Mouse (Mus musculus): ENCODE results near the gene Sycn. TPM values are rescaled to one million over a fixed set of nuclear protein-coding genes. Genes with fewer than 3 reads are reported as not detected.

Sycn gene
- polyA plus RNA-seq, 1 experiment = not detected

- no peak overlapping the region for H3K27ac ChIP-seq (ENCODE audit: control insufficient read depth, insufficient read depth, low read depth, low read length, poor library complexity)
- H3K4me3 ChIP-seq (replicated peaks; ENCODE audit: control insufficient read depth, low read depth, low read length) = no peak overlapping the region
- TF ChIP-seq CTCF (IDR thresholded peaks at IDR 0.05; ENCODE audit: control insufficient read depth, insufficient read depth, low read length) = no peak
- TF ChIP-seq POLR2A (IDR thresholded peaks at IDR 0.05; ENCODE audit: borderline replicate concordance, control insufficient read depth, low read depth, low read length) = no peak
- 6% methylated on average over 7 of the region's 7 CpGs for WGBS
- peaks cover 2% of the 10 kb centered on the region for H3K4me1 ChIP-seq (ENCODE audit: control insufficient read depth, insufficient read depth, low read length)
Measured at GRCm38 (mm10) chr7:28547628-28548027, 6.9 kb downstream of the Sycn start.

GRCm38 (mm10) chr7:28553076-28553475, 12.4 kb downstream of the Sycn start:
- WGBS = 85% methylated on average over 6 of the region's 6 CpGs
- Histone ChIP-seq H3K4me3 (replicated peaks; ENCODE audit: control insufficient read depth, low read depth, low read length) (no peak overlapping the region), H3K27ac (ENCODE audit: control insufficient read depth, insufficient read depth, low read depth, low read length, poor library complexity) (no peak overlapping the region), H3K4me1 (ENCODE audit: control insufficient read depth, insufficient read depth, low read length) (peaks cover 1% of the 10 kb centered on the region; the same call in 1 of the 2 replicates)
- no peak for TF ChIP-seq CTCF (IDR thresholded peaks at IDR 0.05; ENCODE audit: control insufficient read depth, insufficient read depth, low read length)
- no peak for TF ChIP-seq POLR2A (IDR thresholded peaks at IDR 0.05; ENCODE audit: borderline replicate concordance, control insufficient read depth, low read depth, low read length)

GRCm38 (mm10) chr7:28555939-28556535, 15.4 kb downstream of the Sycn start:
- WGBS = 57% methylated on average over 5 of the region's 5 CpGs
- no peaks in the 10 kb centered on the region for H3K4me1 ChIP-seq (ENCODE audit: control insufficient read depth, insufficient read depth, low read length)
- H3K27ac ChIP-seq (ENCODE audit: control insufficient read depth, insufficient read depth, low read depth, low read length, poor library complexity) = no peak overlapping the region
- no peak overlapping the region for H3K4me3 ChIP-seq (replicated peaks; ENCODE audit: control insufficient read depth, low read depth, low read length)
- no peak for TF ChIP-seq POLR2A (IDR thresholded peaks at IDR 0.05; ENCODE audit: borderline replicate concordance, control insufficient read depth, low read depth, low read length)

- no peak overlapping the region for H3K27ac ChIP-seq (ENCODE audit: control insufficient read depth, insufficient read depth, low read depth, low read length, poor library complexity)
- H3K4me3 ChIP-seq (replicated peaks; ENCODE audit: control insufficient read depth, low read depth, low read length) = no peak overlapping the region
- 72% methylated on average over 5 of the region's 5 CpGs for WGBS
- no peaks in the 10 kb centered on the region for H3K4me1 ChIP-seq (ENCODE audit: control insufficient read depth, insufficient read depth, low read length)
- TF ChIP-seq POLR2A (IDR thresholded peaks at IDR 0.05; ENCODE audit: borderline replicate concordance, control insufficient read depth, low read depth, low read length) (no peak), CTCF (IDR thresholded peaks at IDR 0.05; ENCODE audit: control insufficient read depth, insufficient read depth, low read length) (no peak)
Measured at GRCm38 (mm10) chr7:28557069-28557468, 16.4 kb downstream of the Sycn start.

DNA sequence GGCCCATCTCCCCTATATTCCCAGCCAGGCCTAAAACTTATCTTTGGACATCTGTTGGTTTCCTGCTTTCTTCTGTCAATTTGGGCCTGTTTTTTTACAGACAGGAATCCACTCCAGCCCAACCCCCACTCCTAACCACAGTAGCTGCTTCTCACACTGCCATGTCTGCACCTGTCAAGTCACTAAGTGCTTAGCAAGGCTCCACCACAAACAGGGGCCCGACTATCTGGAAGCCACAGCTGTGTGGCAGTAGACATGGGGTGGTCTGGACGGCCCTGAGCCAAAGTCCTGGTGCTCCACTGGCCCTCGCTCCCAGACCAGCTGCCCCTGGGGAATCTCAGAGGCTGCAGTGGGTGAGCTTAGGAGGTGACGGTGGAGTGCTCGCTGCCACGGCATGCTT, 17.0 kb downstream of the Sycn start:
- no peaks in the 10 kb centered on the region for H3K4me1 ChIP-seq (ENCODE audit: control insufficient read depth, insufficient read depth, low read length)
- no peak overlapping the region for H3K4me3 ChIP-seq (replicated peaks; ENCODE audit: control insufficient read depth, low read depth, low read length)
- WGBS = 29% methylated on average over 6 of the region's 6 CpGs
- TF ChIP-seq POLR2A (IDR thresholded peaks at IDR 0.05; ENCODE audit: borderline replicate concordance, control insufficient read depth, low read depth, low read length) (no peak), CTCF (IDR thresholded peaks at IDR 0.05; ENCODE audit: control insufficient read depth, insufficient read depth, low read length) (no peak)
- peak overlapping the region; percentile 25; the same call in 1 of the 2 replicates for H3K27ac ChIP-seq (ENCODE audit: control insufficient read depth, insufficient read depth, low read depth, low read length, poor library complexity)

GRCm38 (mm10) chr7:28558486-28558885, 17.8 kb downstream of the Sycn start:
- Histone ChIP-seq H3K27ac (ENCODE audit: control insufficient read depth, insufficient read depth, low read depth, low read length, poor library complexity) (no peak overlapping the region), H3K4me3 (replicated peaks; ENCODE audit: control insufficient read depth, low read depth, low read length) (no peak overlapping the region), H3K4me1 (ENCODE audit: control insufficient read depth, insufficient read depth, low read length) (no peaks in the 10 kb centered on the region)
- 56% methylated on average over 4 of the region's 4 CpGs for WGBS
- TF ChIP-seq POLR2A (IDR thresholded peaks at IDR 0.05; ENCODE audit: borderline replicate concordance, control insufficient read depth, low read depth, low read length) (no peak), CTCF (IDR thresholded peaks at IDR 0.05; ENCODE audit: control insufficient read depth, insufficient read depth, low read length) (no peak)

DNA sequence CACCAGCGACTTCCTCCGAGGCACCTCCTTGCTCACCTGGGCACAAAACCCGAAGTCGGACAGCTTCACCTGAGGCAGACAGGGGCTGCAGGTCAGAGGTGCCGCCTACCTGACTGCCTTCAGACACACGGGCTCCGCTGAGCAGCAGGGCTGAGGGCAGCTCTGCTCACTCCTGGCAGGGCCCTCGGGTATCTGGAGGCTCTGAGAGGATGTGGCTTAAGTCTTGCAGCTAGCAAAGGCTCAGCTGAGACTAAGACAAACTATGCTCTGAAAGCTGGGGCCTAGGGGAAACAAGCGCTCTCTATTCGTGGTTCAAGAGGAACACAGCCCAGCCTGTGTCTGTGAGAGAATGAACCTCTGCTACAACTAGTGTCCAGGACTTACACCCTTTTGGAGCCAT, 20.2 kb downstream of the Sycn start:
- Histone ChIP-seq H3K4me1 (ENCODE audit: control insufficient read depth, insufficient read depth, low read length) (no peaks in the 10 kb centered on the region), H3K4me3 (replicated peaks; ENCODE audit: control insufficient read depth, low read depth, low read length) (no peak overlapping the region), H3K27ac (ENCODE audit: control insufficient read depth, insufficient read depth, low read depth, low read length, poor library complexity) (no peak overlapping the region)
- TF ChIP-seq POLR2A (IDR thresholded peaks at IDR 0.05; ENCODE audit: borderline replicate concordance, control insufficient read depth, low read depth, low read length) = no peak
- no peak for TF ChIP-seq CTCF (IDR thresholded peaks at IDR 0.05; ENCODE audit: control insufficient read depth, insufficient read depth, low read length)
- 84% methylated on average over 10 of the region's 10 CpGs for WGBS

DNA sequence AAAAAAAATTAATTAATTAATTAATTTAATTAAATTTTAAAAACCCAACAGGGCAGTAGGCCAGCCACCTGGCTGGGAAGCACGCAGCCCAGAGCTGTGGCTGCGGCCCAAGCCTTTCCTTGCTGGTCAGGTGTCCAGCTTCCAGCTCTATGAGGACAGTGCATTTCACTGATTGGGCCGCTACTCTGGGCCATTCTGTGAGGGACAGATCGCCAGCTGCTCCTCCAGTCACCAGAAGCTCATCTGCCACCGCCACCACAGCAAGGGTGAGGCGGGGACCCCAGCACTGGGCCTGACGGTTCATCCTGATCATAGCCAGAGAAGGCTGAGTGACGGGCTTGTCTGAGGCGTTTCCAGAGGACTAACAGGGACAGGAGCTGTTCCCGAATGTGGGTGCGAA, 21.3 kb downstream of the Sycn start:
- TF ChIP-seq POLR2A (IDR thresholded peaks at IDR 0.05; ENCODE audit: borderline replicate concordance, control insufficient read depth, low read depth, low read length) (no peak), CTCF (IDR thresholded peaks at IDR 0.05; ENCODE audit: control insufficient read depth, insufficient read depth, low read length) (no peak)
- Histone ChIP-seq H3K27ac (ENCODE audit: control insufficient read depth, insufficient read depth, low read depth, low read length, poor library complexity) (no peak overlapping the region), H3K4me3 (replicated peaks; ENCODE audit: control insufficient read depth, low read depth, low read length) (no peak overlapping the region), H3K4me1 (ENCODE audit: control insufficient read depth, insufficient read depth, low read length) (no peaks in the 10 kb centered on the region)
- WGBS = 90% methylated on average over 11 of the region's 11 CpGs

- no peak overlapping the region for H3K27ac ChIP-seq (ENCODE audit: control insufficient read depth, insufficient read depth, low read depth, low read length, poor library complexity)
- TF ChIP-seq CTCF (IDR thresholded peaks at IDR 0.05; ENCODE audit: control insufficient read depth, insufficient read depth, low read length) (no peak), POLR2A (IDR thresholded peaks at IDR 0.05; ENCODE audit: borderline replicate concordance, control insufficient read depth, low read depth, low read length) (no peak)
- H3K4me3 ChIP-seq (replicated peaks; ENCODE audit: control insufficient read depth, low read depth, low read length) = no peak overlapping the region
- WGBS = 89% methylated on average over 13 of the region's 13 CpGs
- no peaks in the 10 kb centered on the region for H3K4me1 ChIP-seq (ENCODE audit: control insufficient read depth, insufficient read depth, low read length)
Measured at GRCm38 (mm10) chr7:28562371-28562770, 21.7 kb downstream of the Sycn start.

All from bone marrow, adult 2 months (tissue).